8 mouse cellular contexts compared by ENCODE assay signal in the genomic region with DNA sequence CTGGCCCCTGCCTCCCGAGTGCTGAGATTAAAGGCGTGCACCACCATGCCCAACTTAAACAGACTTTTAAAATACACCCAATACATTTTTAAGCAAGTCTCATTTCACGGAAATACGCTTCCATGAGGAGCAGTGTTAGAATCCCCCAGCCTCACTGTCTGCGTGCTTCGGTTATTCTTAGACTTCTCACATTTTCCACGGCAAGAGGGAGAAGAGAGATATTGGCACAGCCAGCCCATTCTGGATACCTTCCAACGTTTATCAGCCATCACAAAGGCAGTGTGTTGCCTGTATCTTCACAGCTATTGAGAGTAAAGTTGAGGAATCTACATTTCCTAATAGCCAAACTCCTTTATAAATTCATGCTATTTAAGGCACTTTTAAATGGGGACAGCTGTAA. TPM values are rescaled to one million over a fixed set of nuclear protein-coding genes. Genes with fewer than 3 reads are reported as not detected.
A peak's percentile ranks its signal among the peaks of the same experiment; 100 is the strongest.
DNase-seq lines count a peak whose midpoint lies in the region; ATAC-seq and TF ChIP-seq lines count a peak whose summit lies in the region.

No protein-coding gene starts in this region.

- no peak for ATAC-seq in hindbrain, embryonic 15.5 days (ENCODE audit: low FRiP score, low read depth)
- ATAC-seq in stomach, embryonic 16.5 days (ENCODE audit: insufficient read depth, low FRiP score): no peak

- 46% methylated on average over 8 of the region's 8 CpGs for WGBS in hindbrain, embryonic 15.5 days
- WGBS in stomach, embryonic 16.5 days: 43% methylated on average over 8 of the region's 8 CpGs

- no peaks in the 10 kb centered on the region for H3K9me3 ChIP-seq in hindbrain, embryonic 15.5 days
- H3K9me3 ChIP-seq in stomach, embryonic 16.5 days (replicated peaks; ENCODE audit: control insufficient read depth, low read length): no peaks in the 10 kb centered on the region

- no peak for DNase-seq in gastrocnemius, adult 2 months
- no peak for DNase-seq in gastrocnemius, postnatal 14 days
- DNase-seq in ovary, adult 18-20 months (ENCODE audit: low spot score): peak; percentile 52
- DNase-seq in ovary, postnatal 14 days (ENCODE audit: low spot score): no peak
- DNase-seq in right cerebral cortex, adult 2 months (ENCODE audit: low spot score in 2 of 2): no peak
- no peak for DNase-seq in right cerebral cortex, postnatal 4 days

- intact Hi-C loops in gastrocnemius, adult 2 months (cut with DNase I): no loop called here
- intact Hi-C loops in gastrocnemius, postnatal 14 days (cut with DNase I; ENCODE audit: low total_unique reads): no loop called here

- no peak for TF ChIP-seq CTCF in gastrocnemius, adult 2 months (IDR thresholded peaks at IDR 0.05)

- H3K4me1 ChIP-seq in hindbrain, embryonic 15.5 days (replicated peaks): peaks cover 70% of the 10 kb centered on the region
- H3K4me1 ChIP-seq in stomach, embryonic 16.5 days (ENCODE audit: control insufficient read depth, insufficient read depth, low read length): peaks cover 58% of the 10 kb centered on the region

- no peak overlapping the region for H3K4me3 ChIP-seq in gastrocnemius, adult 2 months
- H3K4me3 ChIP-seq in hindbrain, embryonic 15.5 days: no peak overlapping the region
- no peak overlapping the region for H3K4me3 ChIP-seq in stomach, embryonic 16.5 days (replicated peaks; ENCODE audit: low read length)

- peak overlapping the region; percentile 64 for H3K27ac ChIP-seq in gastrocnemius, adult 2 months
- H3K27ac ChIP-seq in hindbrain, embryonic 15.5 days (replicated peaks): no peak overlapping the region
- H3K27ac ChIP-seq in stomach, embryonic 16.5 days (ENCODE audit: low read length): 0 out of 2 replicates have a peak overlapping the region, but pooled peaks have one; percentile 25

- no peak overlapping the region for H3K9ac ChIP-seq in hindbrain, embryonic 15.5 days
- H3K9ac ChIP-seq in stomach, embryonic 16.5 days (ENCODE audit: low read length): peak overlapping the region; percentile 9; the same call in 1 of the 2 replicates

- peaks cover 19% of the 10 kb centered on the region for H3K36me3 ChIP-seq in hindbrain, embryonic 15.5 days
- 0 out of 2 replicates have a peak, but pooled peaks cover 5% of the 10 kb centered on the region for H3K36me3 ChIP-seq in stomach, embryonic 16.5 days (ENCODE audit: control insufficient read depth, insufficient read depth, low read length)

- H3K4me2 ChIP-seq in hindbrain, embryonic 15.5 days: peak overlapping the region; percentile 6; the same call in 1 of the 2 replicates
- no peak overlapping the region for H3K4me2 ChIP-seq in stomach, embryonic 16.5 days (ENCODE audit: low read depth, low read length)

- H3K27me3 ChIP-seq in hindbrain, embryonic 15.5 days: no peaks in the 10 kb centered on the region
- no peaks in the 10 kb centered on the region for H3K27me3 ChIP-seq in stomach, embryonic 16.5 days (ENCODE audit: control insufficient read depth, insufficient read depth, low read length)

RNA-seq across cellular contexts. Expression of gene Atp1a1, which starts 7.8 kb away (rescaled TPM):
- 10 to 100 TPM; 80.1 to 81.1 TPM for total RNA-seq in gastrocnemius, adult 2 months (2021)
- total RNA-seq in gastrocnemius, postnatal 14 days (2021): 10 to 100 TPM; 54.3 to 64.5 TPM
- polyA plus RNA-seq in hindbrain, embryonic 15.5 days (2015; fragmentation: Nextera tagmentation; extraction: Ambion mirVana): 69.3 and 72.6 TPM in 2 replicates
- 149 and 158 TPM in 2 replicates for polyA plus RNA-seq in stomach, embryonic 16.5 days (2015; fragmentation: Nextera tagmentation; extraction: Ambion mirVana)
